Mouse (Mus musculus) cerebellum, adult 9-10 months (tissue): Measurements from ENCODE around the gene Bcar3.
"Not testable (repeated sequence)": the region's sequence is repeated elsewhere in the genome, so short reads cannot be mapped to it uniquely, and the experiment has no call there.

ENCODE experiments used
- DNase-seq: peaks from one replicate; pipeline ENCODE4 v3.0.0; 2022

Gene Bcar3

GRCm38 (mm10) chr3:122293954-122294850 is at the start of gene Bcar3:
Gene Bcar3 (plus strand): TSS chr3:122294136.
- DNase-seq: peak; percentile 95

- DNase-seq: no peak
Measured at GRCm38 (mm10) chr3:122244759-122245158, 49.2 kb upstream of the Bcar3 start.

- DNase-seq: peak; percentile 95
Measured at GRCm38 (mm10) chr3:122245215-122245877, 48.6 kb upstream of the Bcar3 start, which contains the start of gene Gclm. Gene Gclm (plus strand): TSS chr3:122245557.

GRCm38 (mm10) chr3:122245878-122246332 is 48.0 kb upstream of the Bcar3 start:
- DNase-seq: peak; percentile 78

DNA sequence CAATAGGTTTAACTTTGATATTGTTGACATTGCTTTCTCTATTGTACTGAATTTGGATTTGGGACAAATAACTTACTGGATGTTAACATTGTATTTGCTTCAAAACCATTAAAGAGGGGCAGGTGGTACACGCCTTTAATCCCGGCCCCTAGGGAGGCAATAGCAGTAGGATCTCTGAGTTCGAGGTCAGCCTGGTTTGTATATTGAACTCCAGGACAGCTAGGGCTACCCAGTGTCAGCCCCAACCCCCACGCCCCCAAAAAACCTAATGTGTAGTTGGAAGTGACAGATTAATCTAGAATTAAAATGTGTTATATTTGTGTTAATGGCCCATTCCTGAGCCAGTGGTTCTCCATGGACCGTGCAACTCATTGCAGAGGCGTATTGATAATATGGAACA is 47.5 kb upstream of the Bcar3 start:
- DNase-seq: peak; percentile 60

DNA sequence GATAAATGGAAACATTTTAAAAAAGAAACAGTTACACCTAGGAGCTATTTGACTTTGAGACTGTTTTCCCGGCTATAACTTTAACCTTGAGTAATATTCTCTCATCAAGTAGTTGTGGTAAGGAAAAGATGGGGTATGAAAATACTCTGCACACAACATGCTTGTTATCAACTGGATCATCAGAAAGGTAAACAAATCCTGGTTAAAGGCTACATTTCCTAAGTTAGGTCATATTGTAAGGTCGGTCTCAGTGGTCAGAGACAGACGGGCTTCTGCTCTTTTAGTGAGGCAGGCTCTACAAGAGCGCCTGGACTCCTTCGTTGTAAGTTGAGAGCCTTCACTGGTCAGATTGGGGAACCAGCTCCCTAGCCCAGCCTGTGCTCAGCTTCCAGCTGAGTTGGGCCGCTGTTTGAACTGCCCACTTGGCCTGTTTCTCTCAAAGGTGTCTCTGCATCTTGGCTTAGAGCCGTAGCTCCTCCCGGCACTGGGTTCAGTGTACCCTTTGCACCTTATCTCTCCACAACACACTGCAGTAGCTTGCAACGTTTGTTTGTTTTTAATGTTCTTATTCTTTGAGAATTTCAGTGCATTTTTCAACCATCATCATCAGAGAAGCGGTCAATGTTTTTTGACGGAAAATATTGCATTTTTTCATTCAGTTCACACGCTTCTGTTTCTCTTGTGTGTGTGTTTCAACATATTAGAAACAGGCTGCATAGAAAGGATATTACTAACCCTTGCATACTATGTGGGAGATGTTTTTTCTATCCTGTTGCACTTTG is 46.8 kb upstream of the Bcar3 start:
- DNase-seq: peak; percentile 49

- peak; percentile 33 for DNase-seq
Measured at GRCm38 (mm10) chr3:122247768-122248100, 46.2 kb upstream of the Bcar3 start.

DNA sequence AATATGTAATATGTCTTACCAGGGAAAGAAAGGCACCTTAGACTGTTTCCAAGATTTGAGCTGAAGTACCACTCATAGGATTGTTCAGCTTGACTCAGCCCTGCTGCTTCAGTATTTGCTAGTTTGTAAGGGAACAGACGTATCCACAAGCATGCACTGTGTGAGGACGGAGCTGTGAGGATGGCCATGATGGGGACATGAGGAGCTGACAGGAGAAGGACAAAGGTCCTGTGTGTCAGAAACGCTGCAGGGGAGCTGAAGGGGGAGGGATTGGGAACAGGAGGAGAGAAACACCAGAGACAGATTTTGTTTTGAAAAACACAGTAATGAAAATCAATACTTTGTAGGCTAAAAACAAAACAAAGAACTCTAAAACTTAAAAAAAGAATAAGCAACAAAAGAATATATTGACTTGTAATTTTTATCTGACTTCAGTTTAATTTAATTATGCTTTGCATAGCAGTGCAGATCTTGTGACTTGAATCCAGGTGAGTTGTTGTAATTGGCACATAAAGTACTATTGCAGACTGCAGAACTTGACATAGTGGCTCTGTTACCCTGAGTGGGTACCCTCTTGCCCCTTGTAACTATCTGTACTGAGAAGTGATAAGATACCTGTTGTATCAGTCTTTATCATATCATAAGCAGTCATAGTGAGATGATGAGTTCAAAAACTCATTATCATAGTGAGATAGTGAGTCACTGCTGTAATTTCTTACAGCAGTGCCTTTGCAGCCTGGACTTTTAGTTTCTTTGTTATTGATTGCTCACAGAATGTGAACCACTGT is 41.3 kb upstream of the Bcar3 start:
- peak; percentile 17 for DNase-seq

GRCm38 (mm10) chr3:122254050-122254449 is 39.9 kb upstream of the Bcar3 start:
- not testable (repeated sequence) for DNase-seq

GRCm38 (mm10) chr3:122269986-122270385 is 23.9 kb upstream of the Bcar3 start:
- no peak for DNase-seq

DNA sequence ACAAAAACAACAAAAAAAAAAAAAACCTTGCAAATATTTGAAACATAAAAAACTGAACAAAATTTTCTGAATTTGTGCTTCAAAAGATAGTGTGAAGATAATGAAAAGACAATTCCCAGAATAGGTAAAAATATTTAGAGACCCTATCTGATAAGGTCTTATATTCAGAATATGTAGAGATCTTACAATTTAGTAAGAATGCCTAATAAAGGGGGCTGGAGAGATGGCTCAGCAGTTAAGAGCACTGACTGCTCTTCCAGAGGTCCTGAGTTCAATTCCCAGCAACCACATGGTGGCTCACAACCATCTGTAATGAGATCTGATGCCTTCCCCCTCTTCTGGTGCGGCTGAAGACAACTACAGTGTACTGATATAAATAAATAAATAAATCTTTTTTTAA is 21.4 kb upstream of the Bcar3 start:
- not testable (repeated sequence) for DNase-seq

- peak; percentile 65 for DNase-seq
Measured at GRCm38 (mm10) chr3:122273407-122274240, 20.3 kb upstream of the Bcar3 start.

GRCm38 (mm10) chr3:122274241-122275024 is 19.5 kb upstream of the Bcar3 start, which contains the start of gene Dnttip2:
Gene Dnttip2 (plus strand): TSS chr3:122274388.
- DNase-seq: peak; percentile 88

DNA sequence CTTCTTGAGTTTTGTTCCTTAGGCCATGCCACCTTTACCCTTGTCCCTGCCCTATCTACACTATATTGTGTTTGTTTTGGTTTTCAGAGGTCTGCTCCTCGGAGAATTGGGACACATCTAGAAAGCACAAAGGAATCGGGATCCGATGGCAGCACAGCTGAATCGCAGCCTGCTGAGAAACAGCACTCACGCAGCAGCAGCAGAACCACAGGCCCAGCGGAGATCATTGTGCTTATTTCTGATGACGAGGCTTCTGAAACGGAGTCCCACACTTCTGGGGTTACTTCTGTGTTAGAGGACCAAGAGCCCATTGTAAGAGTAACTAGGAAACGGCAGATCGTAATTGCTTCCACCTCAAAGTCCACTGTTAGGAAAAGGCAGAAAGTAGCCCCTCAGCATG is 18.8 kb upstream of the Bcar3 start:
- no peak for DNase-seq

DNA sequence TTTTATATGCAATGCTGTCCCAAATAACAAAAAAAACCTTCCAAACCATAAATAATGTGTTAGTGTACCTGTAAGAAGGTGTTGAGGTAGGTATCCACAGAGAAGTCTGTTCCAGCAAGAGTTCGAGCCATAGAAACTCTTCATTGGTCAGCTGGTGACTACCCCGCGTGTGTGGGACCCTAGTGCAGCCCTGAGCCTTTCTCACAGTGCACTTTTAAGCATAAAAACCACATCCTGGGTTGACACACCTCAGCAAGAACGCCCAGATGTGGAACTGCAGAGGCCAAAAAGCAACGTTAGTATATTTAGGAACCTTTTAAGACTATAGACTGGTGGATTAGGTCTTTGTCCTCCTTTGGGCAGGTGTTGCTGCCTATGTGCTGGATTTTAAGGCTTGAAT is 6.7 kb upstream of the Bcar3 start:
- no peak for DNase-seq

DNA sequence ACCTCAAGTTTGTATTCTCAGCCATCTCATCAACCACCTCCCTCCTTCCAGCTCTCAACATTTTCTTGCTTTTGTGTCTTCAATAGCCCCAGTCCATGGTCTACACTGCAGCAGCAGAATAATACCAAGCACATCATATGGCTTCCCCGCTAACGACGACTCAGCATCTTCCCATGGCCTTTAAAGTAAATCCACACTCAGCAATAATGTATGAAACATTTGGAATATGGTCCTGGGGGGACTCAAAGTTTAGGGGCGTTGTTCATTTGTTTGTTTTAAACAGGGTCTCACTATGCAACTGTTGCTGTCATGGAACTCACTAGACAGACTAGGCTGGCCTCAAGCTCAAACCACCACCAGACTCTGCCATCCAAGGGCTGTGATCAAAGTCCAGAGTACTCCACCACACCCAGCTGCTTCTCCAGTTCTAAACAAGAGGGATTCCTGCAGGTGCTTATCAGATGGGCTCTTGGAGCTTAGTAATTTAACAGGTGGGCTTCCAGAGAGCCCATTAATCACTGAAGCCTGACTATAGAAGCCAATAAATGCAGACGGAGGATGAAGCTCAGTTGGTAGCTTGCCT is 5.2 kb upstream of the Bcar3 start:
- no peak for DNase-seq

DNA sequence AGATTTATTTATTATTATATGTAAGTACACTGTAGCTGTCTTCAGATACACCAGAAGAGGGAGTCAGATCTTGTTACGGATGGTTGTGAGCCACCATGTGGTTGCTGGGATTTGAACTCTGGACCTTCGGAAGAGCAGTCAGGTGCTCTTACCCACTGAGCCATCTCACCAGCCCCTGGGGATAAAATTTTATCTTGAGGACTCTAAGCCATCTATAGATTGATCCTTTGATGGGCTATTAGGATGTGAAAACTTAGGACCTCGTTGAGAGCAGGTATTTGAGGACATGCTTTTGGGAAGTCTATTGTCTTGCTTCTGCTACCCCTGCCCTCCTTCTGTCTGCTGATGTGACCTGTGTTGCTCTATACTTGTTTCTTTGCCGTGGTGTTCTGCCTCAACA is 4.6 kb upstream of the Bcar3 start:
- DNase-seq: not testable (repeated sequence)

GRCm38 (mm10) chr3:122290696-122291095 is 3.2 kb upstream of the Bcar3 start:
- no peak for DNase-seq

DNA sequence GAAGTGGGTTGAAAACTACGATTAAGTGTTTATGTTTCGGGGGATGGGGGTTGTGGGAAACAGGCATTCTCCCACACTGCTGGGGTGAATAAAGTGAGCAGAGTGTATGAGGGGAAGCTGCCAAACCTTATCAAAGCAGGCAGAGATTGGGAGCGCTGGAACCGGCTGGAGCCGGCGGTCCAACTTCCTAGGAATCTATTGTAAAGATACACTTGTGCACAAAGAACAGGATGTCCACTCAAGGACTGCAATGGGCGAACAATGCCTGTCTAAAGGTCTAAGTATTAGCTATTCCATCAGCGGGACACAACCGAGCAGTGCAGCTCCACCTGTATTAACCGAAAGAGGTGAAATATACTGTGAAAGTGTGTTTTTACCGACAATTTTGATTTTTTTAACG is 2.1 kb upstream of the Bcar3 start:
- DNase-seq: no peak
